Comparison of ENCODE assay signal across 7 mouse cellular contexts in genomic region chr1:135283826-135284291, GRCm38 (mm10). TPM values are rescaled to one million over a fixed set of nuclear protein-coding genes. Genes with fewer than 3 reads are reported as not detected.
A peak's percentile ranks its signal among the peaks of the same experiment; 100 is the strongest.
DNase-seq lines count a peak whose midpoint lies in the region; ATAC-seq lines count a peak whose summit lies in the region.

Gene Rnpep, minus strand, starts transcription at chr1:135284084.

- H3K4me1 ChIP-seq in intestine, embryonic 15.5 days (replicated peaks): 0 out of 2 replicates have a peak, but pooled peaks cover 2% of the 10 kb centered on the region

- intact Hi-C loops in gastrocnemius, postnatal 36 days (cut with DNase I): loop anchor here (5.0 kb wide), 1 partner anchor 33 kb away; no protein-coding TSS in a partner anchor
- intact Hi-C loops in left cerebral cortex, postnatal 14 days (cut with DNase I): no loop called here

- peak within 1 kb of the TSS; percentile 77 for H3K9ac ChIP-seq in intestine, embryonic 15.5 days

- peak within 1 kb of the TSS; percentile 88 for H3K27ac ChIP-seq in intestine, embryonic 15.5 days

- H3K9me3 ChIP-seq in intestine, embryonic 15.5 days: no peaks in the 10 kb centered on the region

- no peaks in the 10 kb centered on the region for H3K27me3 ChIP-seq in intestine, embryonic 15.5 days (replicated peaks)

- ATAC-seq in intestine, embryonic 15.5 days: peak; percentile 86
- ATAC-seq in megakaryocyte-erythroid progenitor cell, adult 5-6 weeks (replicated peaks; ENCODE audit: low FRiP score, low TSS enrichment, poor library complexity, severe bottlenecking): peak; percentile 81

- WGBS in intestine, embryonic 15.5 days: under 1% methylated on average over 39 of the region's 39 CpGs

- DNase-seq in adrenal gland, adult 8-10 months: peak; percentile 60
- peak; percentile 45 for DNase-seq in embryo, embryonic 11.5 days (ENCODE audit: low read depth, low spot score)
- peak; percentile 55 to 72 for DNase-seq in gastrocnemius, postnatal 36 days
- DNase-seq in left cerebral cortex, postnatal 14 days (ENCODE audit: low spot score in 2 of 2): peak; percentile 40 to 66
- DNase-seq in right cerebral cortex, postnatal 25 days: peak; percentile 80

- H3K4me3 ChIP-seq in intestine, embryonic 15.5 days (replicated peaks): peak within 1 kb of the TSS; percentile 74

- H3K36me3 ChIP-seq in intestine, embryonic 15.5 days: no peaks in the 10 kb centered on the region

- H3K4me2 ChIP-seq in intestine, embryonic 15.5 days (replicated peaks): peak within 1 kb of the TSS; percentile 79

RNA-seq across cellular contexts. Expression of gene Rnpep, which starts in this region (rescaled TPM):
- total RNA-seq in adrenal gland, adult 8-10 months (2022): 10 to 100 TPM; 47.2 to 76.7 (median 65.1) TPM
- total RNA-seq in gastrocnemius, postnatal 36 days (2021): 10 to 100 TPM; 11.1 to 11.3 TPM
- 155 and 158 TPM in 2 replicates for polyA plus RNA-seq in intestine, embryonic 15.5 days (2015; fragmentation: Nextera tagmentation; extraction: Ambion mirVana)
- total RNA-seq in left cerebral cortex, postnatal 14 days (2021): 10 to 100 TPM; 53.2 to 54.1 TPM
- 29.7 and 53.8 TPM in 2 replicates for total RNA-seq in megakaryocyte-erythroid progenitor cell, adult 5-6 weeks (2014; fragmentation: Nextera tagmentation)
- total RNA-seq in megakaryocyte-erythroid progenitor cell, adult 5-6 weeks (2017): 19.1 and 22.6 TPM in 2 replicates

Comparison
In these comparisons a context has a peak if more than half of its experiments do, and no peak if none do; other contexts are left out.
1. Peak in every context shown above with its lines: DNase-seq, ATAC-seq, H3K4me3 ChIP-seq and H3K27ac ChIP-seq.